Mouse (Mus musculus) lung, postnatal 25 days (tissue): ENCODE measurements around the gene Vipr1.

Experiments
- DNase-seq: peaks from one replicate; pipeline ENCODE4 v3.0.0; 2022; ENCODE audit warnings: low spot score

Gene Vipr1

GRCm38 (mm10) chr9:121719347-121720331, 77.1 kb downstream of the Vipr1 start:
- DNase-seq: no peak
